In genomic region chr1:21262401-21262800, GRCm38 (mm10) we compare ENCODE assay signal across 30 mouse cellular contexts. TPM values are rescaled to one million over a fixed set of nuclear protein-coding genes. Genes with fewer than 3 reads are reported as not detected.
"Had no signal": no experiment of that assay in that cellular context is flagged by ENCODE, and none has a peak within 500 bp of the region (broad histone marks: within the 10 kb centered on the region; RNA-seq: fewer than 3 reads in every experiment).

No protein-coding gene starts in this region.

- H3K27ac ChIP-seq: embryonic facial prominence, embryonic 10.5 days; embryonic facial prominence, embryonic 12.5 days; embryonic facial prominence, embryonic 13.5 days; embryonic facial prominence, embryonic 15.5 days; forebrain, embryonic 10.5 days; forebrain, embryonic 12.5 days; forebrain, embryonic 13.5 days; forebrain, embryonic 15.5 days; gastrocnemius, adult 2 months; heart, adult 2 months had no signal

- DNase-seq: cerebellum, adult 2 months; cerebellum, adult 8-10 months; cerebellum, adult 9-10 months; cerebellum, adult 9-11 months; cerebellum, postnatal 10 days; cerebellum, postnatal 14 days; cerebellum, postnatal 25 days; cerebellum, postnatal 36 days; embryo, embryonic 11 days; forebrain, postnatal 0 days; gastrocnemius, adult 2 months; gastrocnemius, postnatal 10 days; gastrocnemius, postnatal 14 days; gastrocnemius, postnatal 25 days; gastrocnemius, postnatal 36 days; heart, adult 18-20 months; heart, adult 2 months had no signal

- H3K4me2 ChIP-seq: embryonic facial prominence, embryonic 12.5 days; embryonic facial prominence, embryonic 13.5 days; embryonic facial prominence, embryonic 15.5 days; forebrain, embryonic 12.5 days; forebrain, embryonic 13.5 days; forebrain, embryonic 15.5 days had no signal

- H3K36me3 ChIP-seq: embryonic facial prominence, embryonic 10.5 days; embryonic facial prominence, embryonic 12.5 days; embryonic facial prominence, embryonic 13.5 days; embryonic facial prominence, embryonic 15.5 days; forebrain, embryonic 10.5 days; forebrain, embryonic 12.5 days; forebrain, embryonic 15.5 days had no signal

- ATAC-seq: forebrain, embryonic 13.5 days; forebrain, embryonic 14.5 days; forebrain, embryonic 15.5 days; forebrain, embryonic 16.5 days; forebrain, postnatal 0 days had no signal

- H3K9me3 ChIP-seq: embryonic facial prominence, embryonic 10.5 days; embryonic facial prominence, embryonic 12.5 days; embryonic facial prominence, embryonic 13.5 days; embryonic facial prominence, embryonic 15.5 days; forebrain, embryonic 10.5 days; forebrain, embryonic 12.5 days; forebrain, embryonic 13.5 days; forebrain, embryonic 15.5 days had no signal

- H3K4me3 ChIP-seq: embryonic facial prominence, embryonic 10.5 days; embryonic facial prominence, embryonic 12.5 days; embryonic facial prominence, embryonic 13.5 days; embryonic facial prominence, embryonic 15.5 days; erythroblast, embryonic 14.5 days; forebrain, embryonic 10.5 days; forebrain, embryonic 12.5 days; forebrain, embryonic 13.5 days; forebrain, embryonic 15.5 days; gastrocnemius, adult 2 months; heart, adult 2 months had no signal

- H3K27me3 ChIP-seq: embryonic facial prominence, embryonic 12.5 days; embryonic facial prominence, embryonic 13.5 days; embryonic facial prominence, embryonic 15.5 days; forebrain, embryonic 12.5 days; forebrain, embryonic 13.5 days; forebrain, embryonic 15.5 days had no signal

- H3K4me1 ChIP-seq: embryonic facial prominence, embryonic 10.5 days; embryonic facial prominence, embryonic 12.5 days; embryonic facial prominence, embryonic 13.5 days; embryonic facial prominence, embryonic 15.5 days; forebrain, embryonic 10.5 days; forebrain, embryonic 12.5 days; forebrain, embryonic 13.5 days; forebrain, embryonic 15.5 days had no signal

- H3K9ac ChIP-seq: embryonic facial prominence, embryonic 12.5 days; embryonic facial prominence, embryonic 13.5 days; embryonic facial prominence, embryonic 15.5 days; forebrain, embryonic 12.5 days; forebrain, embryonic 13.5 days; forebrain, embryonic 15.5 days; forebrain, postnatal 0 days had no signal

RNA-seq across cellular contexts. Expression of gene Gsta3, which starts 22.0 kb away (rescaled TPM):
- total RNA-seq: common myeloid progenitor, adult 5-6 weeks; forebrain, postnatal 0 days; gastrocnemius, postnatal 14 days had no signal
- polyA plus RNA-seq: embryonic facial prominence, embryonic 11.5 days had no signal

RNA-seq across cellular contexts. Expression of gene Tmem14a, which starts 44.0 kb away (rescaled TPM):
- polyA plus RNA-seq: erythroblast, embryonic 14.5 days had no signal
